Mouse (Mus musculus): Measurements from ENCODE around the gene S100a5. TPM values are rescaled to one million over a fixed set of nuclear protein-coding genes. Genes with fewer than 3 reads are reported as not detected.

The S100a5 gene
- polyA plus RNA-seq, 1 experiment, result 186 TPM

- DNase-seq (ENCODE audit: extremely low spot score in 1 of 2, low spot score in 1 of 2), result no peak
Observed at GRCm38 (mm10) chr3:90621552-90621951, 13.2 kb downstream of the S100a5 start.

DNA sequence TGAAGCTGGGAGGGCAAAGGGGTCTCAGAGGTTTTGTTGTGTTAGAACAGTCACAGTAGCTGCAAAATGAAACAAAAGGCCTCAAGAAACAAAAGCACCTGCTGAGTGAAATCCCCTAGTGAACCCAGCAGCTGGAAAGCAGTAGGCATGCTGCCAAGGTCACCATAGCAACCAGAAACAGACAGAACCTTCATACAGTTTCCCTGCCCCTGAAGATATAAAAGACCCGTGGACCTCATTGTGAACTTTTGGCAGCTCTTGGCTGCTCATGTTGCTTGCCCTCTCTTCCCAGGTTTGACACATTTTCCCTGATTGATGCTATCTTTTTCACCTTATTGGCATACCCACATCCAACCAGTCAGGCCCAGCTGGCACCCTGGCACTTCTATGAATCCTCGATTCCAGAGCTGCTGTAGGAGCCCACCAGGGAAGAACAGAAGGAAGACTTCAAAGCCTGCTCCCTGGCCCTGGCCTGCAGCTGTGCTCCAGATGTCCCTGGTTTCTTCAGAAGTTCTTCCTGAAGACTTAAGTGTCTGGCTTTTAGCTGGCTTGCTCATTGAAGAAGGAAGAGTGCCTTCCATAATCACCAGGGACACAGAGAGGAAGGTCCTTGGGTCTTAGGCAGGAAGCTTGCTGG is 15.2 kb downstream of the S100a5 start:
- peak in 1 of 2 experiments; percentile 64 for DNase-seq (ENCODE audit: extremely low spot score in 1 of 2, low spot score in 1 of 2)

- no peak for DNase-seq (ENCODE audit: extremely low spot score in 1 of 2, low spot score in 1 of 2)
Observed at GRCm38 (mm10) chr3:90625496-90625895, 17.2 kb downstream of the S100a5 start.

GRCm38 (mm10) chr3:90626266-90627021 is 18.1 kb downstream of the S100a5 start:
- DNase-seq (ENCODE audit: extremely low spot score in 1 of 2, low spot score in 1 of 2), result no peak

- no peak for DNase-seq (ENCODE audit: extremely low spot score in 1 of 2, low spot score in 1 of 2)
Observed at GRCm38 (mm10) chr3:90627366-90627765, 19.0 kb downstream of the S100a5 start.

GRCm38 (mm10) chr3:90627807-90628206 is 19.5 kb downstream of the S100a5 start:
- DNase-seq (ENCODE audit: extremely low spot score in 1 of 2, low spot score in 1 of 2), result no peak

DNA sequence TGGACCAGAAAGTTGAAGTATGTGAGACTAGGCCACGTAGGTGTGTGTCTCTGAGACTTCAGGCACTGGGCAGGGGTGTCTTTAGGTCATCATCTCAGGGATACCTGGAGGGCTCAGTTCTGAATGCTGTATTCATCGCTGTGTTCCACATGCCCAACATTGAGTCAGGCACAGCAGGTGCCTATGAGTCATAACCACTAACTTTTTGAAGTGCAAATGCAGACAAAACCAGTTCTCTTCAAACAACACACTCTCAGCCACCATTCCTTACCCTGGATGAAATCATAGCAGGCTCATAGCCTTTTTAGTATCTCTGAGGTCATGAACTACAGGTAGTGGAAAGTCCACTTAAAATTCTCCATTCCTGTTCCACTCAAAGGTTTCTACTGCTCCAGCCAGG is 21.0 kb downstream of the S100a5 start:
- DNase-seq (ENCODE audit: extremely low spot score in 1 of 2, low spot score in 1 of 2), result no peak

DNA sequence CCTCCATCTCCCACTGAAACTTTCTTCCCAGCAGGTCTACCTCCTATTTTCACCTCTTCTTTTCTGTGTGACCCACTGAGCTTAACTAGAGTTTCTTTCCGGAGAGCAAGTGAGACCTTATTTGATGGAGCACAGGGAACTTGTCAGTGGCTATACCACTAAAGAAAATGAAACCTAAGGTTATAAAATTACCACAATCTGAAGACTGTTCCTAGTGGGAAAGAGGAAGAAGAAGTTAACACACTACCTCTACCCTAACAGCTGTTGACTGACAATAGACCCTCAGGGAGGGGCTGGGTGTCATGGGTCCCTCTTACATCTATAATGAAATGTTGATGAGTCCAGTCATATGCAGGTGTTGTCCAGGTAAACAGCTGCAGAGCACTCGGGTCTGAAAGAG is 23.7 kb downstream of the S100a5 start:
- no peak for DNase-seq (ENCODE audit: extremely low spot score in 1 of 2, low spot score in 1 of 2)

DNA sequence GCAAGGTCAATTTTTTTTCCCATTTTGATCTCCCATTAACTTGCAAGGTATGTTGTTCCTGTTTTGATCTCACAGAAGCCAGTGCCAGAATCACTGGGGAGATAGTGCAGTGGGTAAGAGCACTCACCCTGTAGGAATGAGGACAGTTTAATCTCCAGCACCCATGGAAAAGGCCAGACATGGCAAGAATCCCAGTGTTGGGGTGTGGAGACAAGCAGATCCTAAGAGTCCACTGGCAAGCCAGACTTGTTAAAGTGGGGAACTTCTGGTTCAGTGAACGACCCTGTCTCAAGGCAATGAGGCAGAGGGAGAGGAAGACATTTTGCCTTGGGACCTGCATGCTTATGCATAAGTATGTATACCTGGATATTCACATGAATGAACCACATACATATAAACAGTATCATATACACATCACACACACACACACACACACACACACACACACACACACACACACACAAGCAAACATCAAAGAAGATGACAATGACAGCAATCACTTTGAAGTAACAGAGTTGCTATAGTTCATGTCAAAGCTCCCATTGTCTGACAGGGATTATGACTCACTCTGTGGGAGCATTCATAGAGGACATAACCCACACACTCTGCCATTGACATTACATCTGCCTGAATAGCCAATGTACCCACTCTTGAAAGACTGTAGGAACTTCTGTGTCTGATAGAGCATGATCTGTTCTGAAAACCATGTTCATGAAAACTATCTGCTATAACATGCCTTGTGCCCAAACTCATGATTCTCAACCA is 30.4 kb downstream of the S100a5 start:
- DNase-seq (ENCODE audit: extremely low spot score in 1 of 2, low spot score in 1 of 2), result no peak

DNA sequence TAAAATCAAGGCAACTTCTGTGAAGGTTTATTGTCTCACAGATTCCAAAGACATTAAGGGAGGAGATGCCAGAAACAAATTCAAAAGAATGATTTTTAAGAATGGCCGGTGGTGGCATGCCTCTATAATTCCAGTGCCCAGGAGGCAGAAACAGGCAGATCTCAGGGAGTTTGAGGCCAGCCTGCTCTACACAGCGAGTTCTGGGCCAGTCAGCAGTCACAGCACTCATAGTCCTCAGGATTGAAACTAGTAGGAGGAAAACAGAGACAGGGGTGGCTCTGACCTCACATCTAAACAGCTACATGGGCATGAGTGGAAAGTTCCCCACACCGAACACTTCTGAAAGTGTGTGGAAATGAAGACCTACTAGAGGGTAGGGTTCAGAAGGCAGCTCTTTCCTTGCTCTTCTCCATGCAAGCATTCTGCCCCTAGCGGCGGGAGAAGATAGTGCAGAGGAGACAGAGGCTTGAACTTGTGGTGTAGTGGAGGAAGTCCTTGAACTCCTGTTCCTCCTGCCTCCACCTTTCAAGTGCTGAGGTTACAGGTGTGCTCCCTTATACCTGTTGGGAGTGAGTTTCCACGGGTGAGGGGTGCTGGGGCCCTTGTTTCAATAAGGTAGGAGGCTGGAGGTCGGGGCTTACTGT is 31.3 kb downstream of the S100a5 start:
- no peak for DNase-seq (ENCODE audit: extremely low spot score in 1 of 2, low spot score in 1 of 2)

DNA sequence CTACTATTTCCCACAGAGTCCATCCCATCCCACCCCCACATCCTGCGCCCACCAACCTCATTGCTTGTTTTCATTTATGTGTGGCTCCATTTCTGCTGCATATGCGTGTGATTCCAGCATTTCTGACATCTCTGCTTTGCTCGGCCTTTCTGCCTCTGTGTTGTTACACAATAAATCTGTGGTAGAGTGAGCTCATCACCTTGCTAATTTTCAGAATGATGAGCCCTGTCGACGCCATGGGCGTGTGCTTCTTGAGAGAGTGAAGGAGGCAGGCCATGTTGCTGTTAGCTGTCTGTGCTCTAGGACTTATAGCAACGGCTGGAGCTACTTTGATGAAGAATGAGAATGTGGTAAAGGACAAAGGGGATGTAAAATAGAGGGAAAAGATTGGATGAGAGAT is 32.7 kb downstream of the S100a5 start:
- no peak for DNase-seq (ENCODE audit: extremely low spot score in 1 of 2, low spot score in 1 of 2)

GRCm38 (mm10) chr3:90644220-90644619 is 35.9 kb downstream of the S100a5 start:
- peak in 1 of 2 experiments; percentile 63 for DNase-seq (ENCODE audit: extremely low spot score in 1 of 2, low spot score in 1 of 2)

DNA sequence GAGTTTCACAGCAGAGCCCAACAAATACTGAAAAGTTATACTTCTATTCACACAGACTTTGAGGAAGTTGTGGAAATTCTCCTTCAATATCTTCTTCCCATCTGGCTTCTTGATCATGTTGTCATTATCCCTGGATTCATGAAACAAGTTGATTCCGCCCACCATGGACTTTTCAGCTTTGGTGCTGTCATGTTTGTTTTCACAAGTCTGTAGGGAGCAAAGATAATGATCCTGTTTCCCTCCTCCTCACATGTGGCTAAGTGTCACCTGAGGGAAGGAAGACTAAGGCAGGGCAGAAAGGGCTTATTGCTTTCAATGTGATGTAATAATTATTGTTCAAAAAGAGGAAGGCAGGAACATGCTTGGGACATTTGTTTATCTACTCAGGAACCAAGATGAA is 39.0 kb downstream of the S100a5 start:
- DNase-seq (ENCODE audit: extremely low spot score in 1 of 2, low spot score in 1 of 2), result no peak

- DNase-seq (ENCODE audit: extremely low spot score in 1 of 2, low spot score in 1 of 2), result peak; percentile 33 to 58
Observed at GRCm38 (mm10) chr3:90648981-90649380, 40.7 kb downstream of the S100a5 start.

DNA sequence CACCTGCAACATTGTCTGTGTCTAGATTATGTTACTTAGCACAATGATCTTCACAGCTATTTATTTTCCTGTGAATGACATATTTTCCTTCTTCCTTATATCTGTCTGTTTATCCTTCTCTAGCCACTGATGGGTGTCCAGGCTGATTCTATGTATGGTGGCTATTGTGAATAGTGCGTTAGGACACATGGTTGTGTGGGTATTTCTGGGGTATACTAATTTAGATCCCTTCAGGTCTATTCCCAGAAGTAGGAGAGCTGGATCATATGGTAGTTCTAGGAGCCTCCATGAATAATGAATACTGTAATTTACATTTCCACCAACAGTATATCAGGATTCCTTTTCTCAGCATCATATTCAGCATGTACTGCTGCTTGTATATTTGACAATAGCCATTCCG is 41.5 kb downstream of the S100a5 start:
- DNase-seq (ENCODE audit: extremely low spot score in 1 of 2, low spot score in 1 of 2), result no peak

- peak; percentile 68 to 94 for DNase-seq (ENCODE audit: extremely low spot score in 1 of 2, low spot score in 1 of 2)
Observed at GRCm38 (mm10) chr3:90652878-90653508, 44.7 kb downstream of the S100a5 start.

GRCm38 (mm10) chr3:90653717-90654116 is 45.4 kb downstream of the S100a5 start, which contains the start of gene S100a7a:
TSS of gene S100a7a (plus strand) at chr3:90654017.
- no peak for DNase-seq (ENCODE audit: extremely low spot score in 1 of 2, low spot score in 1 of 2)

- DNase-seq (ENCODE audit: extremely low spot score in 1 of 2, low spot score in 1 of 2), result no peak
Observed at GRCm38 (mm10) chr3:90657405-90657804, 49.1 kb downstream of the S100a5 start.

GRCm38 (mm10) chr3:90659364-90660044 is 51.2 kb downstream of the S100a5 start:
- no peak for DNase-seq (ENCODE audit: extremely low spot score in 1 of 2, low spot score in 1 of 2)
